Mouse (Mus musculus) mouse trophoblast stem cell (cell line): ENCODE measurements around the gene Ankrd49.

Experiments used
- in situ Hi-C, 2 experiments: fragments of 300-500 bp; cut with MseI, MboI; formaldehyde crosslinking; loops; 2 replicates in 1 of 2; 3 replicates in 1 of 2; pipeline ENCODE4 v1.15.1; 2025

The Ankrd49 gene

DNA sequence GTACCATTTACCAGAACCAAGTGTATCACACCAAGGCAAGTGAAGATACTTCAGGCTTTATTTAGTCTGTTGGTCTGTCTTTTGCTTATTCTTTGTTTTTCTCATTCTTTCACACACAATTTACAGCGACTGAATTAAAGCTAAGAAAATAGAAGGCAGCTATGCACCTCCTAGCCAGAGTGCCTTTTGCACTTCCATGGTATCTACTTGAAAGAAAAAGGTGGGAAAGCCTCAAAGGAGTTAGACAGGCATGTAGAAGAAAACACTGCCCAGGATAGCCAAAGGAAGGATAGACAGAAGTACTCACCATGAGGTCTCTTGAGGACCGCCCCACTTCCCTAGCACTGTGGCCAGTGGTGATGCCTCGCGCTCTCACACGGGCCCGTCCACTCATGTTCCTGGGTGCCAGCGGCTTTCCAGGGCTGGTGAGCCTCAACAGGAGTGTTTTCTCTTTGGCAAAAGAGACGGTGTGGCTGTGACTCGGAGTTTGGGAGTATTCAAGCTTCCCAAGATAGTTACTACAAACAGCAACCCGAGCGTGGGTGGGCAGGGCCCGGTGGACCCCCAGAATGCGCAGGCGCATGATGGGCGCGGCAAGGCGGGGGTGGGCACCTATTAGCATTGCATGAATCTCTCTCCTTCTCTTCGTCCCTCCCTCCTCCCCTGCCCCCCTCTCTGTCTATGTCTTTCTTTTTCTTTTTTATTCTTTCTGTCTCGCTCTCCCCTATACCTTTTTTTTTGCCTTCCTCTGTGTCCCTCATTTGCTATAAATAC lies 44.3 kb downstream of the Ankrd49 start, which contains the start of gene Piwil4:
TSS of gene Piwil4 (minus strand) at position 583 of the 774 bp plus-strand sequence.
- in situ Hi-C loops = no loop called here

DNA sequence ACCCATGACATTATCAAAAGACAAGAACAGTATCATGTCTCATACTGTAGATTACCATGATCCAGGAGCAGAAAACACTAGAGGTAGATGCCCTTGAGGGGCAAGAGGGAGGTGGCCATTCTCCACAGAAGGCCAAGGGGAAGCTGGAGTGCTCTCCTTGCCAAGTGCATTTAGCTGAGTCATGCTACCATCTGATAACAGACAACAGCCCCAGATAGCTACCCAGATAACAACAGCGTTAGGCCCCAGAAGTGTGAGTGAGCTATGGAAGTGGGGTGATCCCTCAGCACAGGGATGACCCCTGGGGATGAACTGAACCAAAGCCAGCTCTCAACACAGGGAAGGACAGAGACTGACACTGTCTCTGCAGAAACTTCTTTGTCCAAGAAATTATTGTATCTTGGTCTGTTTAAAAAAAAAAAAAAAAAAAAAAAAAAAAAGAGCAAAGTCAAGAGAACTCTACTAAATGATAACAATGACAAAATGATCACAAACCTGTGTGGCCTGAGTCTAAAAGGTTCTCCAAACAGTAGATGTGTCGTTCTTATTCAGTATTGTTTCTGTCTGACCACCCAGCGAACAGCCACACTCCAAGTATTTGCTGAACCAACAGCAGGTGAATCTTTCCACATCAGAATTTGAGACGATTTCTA lies 45.0 kb downstream of the Ankrd49 start:
- in situ Hi-C loops = no loop called here

DNA sequence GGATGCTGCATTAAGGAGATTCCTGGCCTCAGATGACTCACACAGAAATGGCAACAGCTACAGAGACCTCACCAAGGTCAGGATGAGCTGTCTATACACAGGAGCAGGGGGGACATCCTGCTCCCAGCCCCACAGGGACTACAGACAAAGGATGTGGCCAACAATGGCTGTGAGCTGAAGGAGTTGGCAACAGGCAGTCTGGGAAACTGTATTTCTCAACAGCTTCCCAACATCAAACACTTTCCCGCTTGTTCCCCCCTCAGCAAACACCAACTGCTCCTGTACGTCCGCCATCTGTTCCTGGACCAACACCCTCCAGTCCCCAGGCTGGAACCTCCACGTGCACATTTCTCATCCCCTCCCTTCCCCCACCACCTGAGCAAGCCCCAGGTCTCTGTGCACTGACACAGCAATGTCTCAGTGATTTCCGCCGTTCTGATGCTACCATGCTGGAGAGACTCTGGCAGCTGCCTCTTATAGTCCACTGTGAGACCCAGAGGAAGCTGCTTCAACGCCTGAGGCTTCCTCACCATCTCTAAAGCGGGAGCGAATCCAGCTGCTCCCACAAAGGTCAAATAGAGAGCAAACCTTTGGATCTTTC lies 53.6 kb downstream of the Ankrd49 start:
- in situ Hi-C loops = no loop called here
